24 mouse cellular contexts compared by ENCODE assay signal in genomic region chr7:134901992-134902391, GRCm38 (mm10). TPM values are rescaled to one million over a fixed set of nuclear protein-coding genes. Genes with fewer than 3 reads are reported as not detected.
"Had no signal": no experiment of that assay in that cellular context is flagged by ENCODE, and none has a peak within 500 bp of the region (broad histone marks: within the 10 kb centered on the region; RNA-seq: fewer than 3 reads in every experiment).

No protein-coding gene starts in this region.

- H3K9me3 ChIP-seq: kidney, embryonic 15.5 days; limb, embryonic 12.5 days; liver, embryonic 12.5 days; liver, embryonic 15.5 days; lung, embryonic 15.5 days; megakaryocyte, embryonic 14.5 days; midbrain, embryonic 10.5 days; midbrain, embryonic 13.5 days had no signal

- DNase-seq: kidney, postnatal 10 days; layer of hippocampus, adult 9-11 months; liver; lung, adult 18-20 months; lung, postnatal 10 days; lung, postnatal 36 days; thymus, adult 18-20 months; thymus, postnatal 36 days had no signal

- H3K4me3 ChIP-seq: kidney, embryonic 15.5 days; layer of hippocampus, adult 2 months; limb, embryonic 12.5 days; liver, embryonic 12.5 days; liver, embryonic 15.5 days; lung, embryonic 15.5 days; megakaryocyte, embryonic 14.5 days; midbrain, embryonic 10.5 days; midbrain, embryonic 13.5 days had no signal

- H3K27me3 ChIP-seq: kidney, embryonic 15.5 days; limb, embryonic 12.5 days; liver, embryonic 12.5 days; liver, embryonic 15.5 days; lung, embryonic 15.5 days; megakaryocyte, embryonic 14.5 days; midbrain, embryonic 13.5 days had no signal

- H3K27ac ChIP-seq: kidney, embryonic 15.5 days; layer of hippocampus, adult 2 months; limb, embryonic 12.5 days; liver, embryonic 12.5 days; liver, embryonic 15.5 days; lung, embryonic 15.5 days; midbrain, embryonic 10.5 days; midbrain, embryonic 13.5 days had no signal

- H3K4me2 ChIP-seq: kidney, embryonic 15.5 days; limb, embryonic 12.5 days; liver, embryonic 12.5 days; liver, embryonic 15.5 days; lung, embryonic 15.5 days; midbrain, embryonic 13.5 days had no signal

- H3K36me3 ChIP-seq: liver, embryonic 12.5 days; liver, embryonic 15.5 days; lung, embryonic 15.5 days; midbrain, embryonic 10.5 days; midbrain, embryonic 13.5 days had no signal

- H3K9ac ChIP-seq: kidney, embryonic 15.5 days; limb, embryonic 12.5 days; liver, embryonic 12.5 days; liver, embryonic 15.5 days; lung, embryonic 15.5 days; midbrain, embryonic 13.5 days had no signal

- H3K4me1 ChIP-seq: limb, embryonic 12.5 days; liver, embryonic 12.5 days; liver, embryonic 15.5 days; lung, embryonic 15.5 days; megakaryocyte, embryonic 14.5 days; midbrain, embryonic 10.5 days had no signal

- ATAC-seq: intestine, postnatal 0 days; liver, embryonic 12.5 days; midbrain, embryonic 13.5 days; midbrain, embryonic 16.5 days had no signal

RNA-seq across cellular contexts. Expression of gene Fam196a, which starts 36.2 kb away (rescaled TPM):
- total RNA-seq: monocyte, adult 5-6 weeks had no signal
- polyA plus RNA-seq: large intestine, adult 2 months; small intestine, adult 2 months; spleen, adult 2 months; urinary bladder, adult 2 months had no signal
